Mouse (Mus musculus) C2C12 (cell line): ENCODE results near the gene Ankdd1a. TPM values are rescaled to one million over a fixed set of nuclear protein-coding genes. Genes with fewer than 3 reads are reported as not detected.

Source experiments
- H3K27me3 ChIP-seq: one replicate; pipeline ENCODE4 v1.6.1; 2011; ENCODE audit not compliant: control insufficient read depth, insufficient read depth, insufficient read length
- H3K36me3 ChIP-seq: one replicate; pipeline ENCODE4 v1.6.1; 2011; ENCODE audit not compliant: control insufficient read depth, insufficient read depth
- H3K4me3 ChIP-seq: one replicate; pipeline ENCODE4 v1.5.1; 2011; ENCODE audit warnings: mild to moderate bottlenecking, control low read depth; ENCODE audit not compliant: poor library complexity, insufficient read depth, severe bottlenecking
- H3K79me2 ChIP-seq: one replicate; pipeline ENCODE4 v1.6.1; 2011; ENCODE audit not compliant: control insufficient read depth, insufficient read depth
- H3K79me3 ChIP-seq: one replicate; pipeline ENCODE4 v1.6.1; 2011; ENCODE audit warnings: low read depth, control low read depth
- H3ac ChIP-seq: one replicate; pipeline ENCODE3; 2011; ENCODE audit warnings: low read depth; ENCODE audit not compliant: control insufficient read depth, insufficient read length
- CEBPB ChIP-seq: IDR thresholded peaks from one replicate; pipeline ENCODE4 v1.6.1; 2011; ENCODE audit warnings: low read depth, mild to moderate bottlenecking, control low read depth, moderate library complexity
- CTCF ChIP-seq: IDR thresholded peaks from one replicate; pipeline ENCODE4 v1.5.1; 2011; ENCODE audit not compliant: control insufficient read depth, insufficient read depth, insufficient read length
- FOSL1 ChIP-seq: IDR thresholded peaks from one replicate; pipeline ENCODE4 v1.8.0; 2011; ENCODE audit warnings: mild to moderate bottlenecking, low read length; ENCODE audit not compliant: poor library complexity, insufficient read depth, severe bottlenecking
- MAX ChIP-seq: IDR thresholded peaks from one replicate; pipeline ENCODE4 v1.6.1; 2011; ENCODE audit warnings: mild to moderate bottlenecking, control low read depth
- MYOD1 ChIP-seq: IDR thresholded peaks from one replicate; pipeline ENCODE4 v1.6.1; 2011; ENCODE audit warnings: low read depth; ENCODE audit not compliant: control insufficient read depth, insufficient read length
- MYOG ChIP-seq: IDR thresholded peaks from one replicate; pipeline ENCODE4 v1.6.1; 2011; ENCODE audit not compliant: control insufficient read depth, insufficient read length; ENCODE audit errors: extremely low read depth
- USF1 ChIP-seq: IDR thresholded peaks from one replicate; pipeline ENCODE4 v1.6.1; 2011; ENCODE audit warnings: low read depth, mild to moderate bottlenecking, control low read depth, moderate library complexity
- polyA plus RNA-seq: library from polyadenylated mRNA; unstranded; fragments of >200 nt; fragmentation: generic; extraction: Trizol; gene quantifications from one replicate; pipeline ENCODE4 v1.2.1, GENCODE M21; 2012; ENCODE audit warnings: missing spikeins

The Ankdd1a gene
- polyA plus RNA-seq, 1 experiment, result not detected

DNA sequence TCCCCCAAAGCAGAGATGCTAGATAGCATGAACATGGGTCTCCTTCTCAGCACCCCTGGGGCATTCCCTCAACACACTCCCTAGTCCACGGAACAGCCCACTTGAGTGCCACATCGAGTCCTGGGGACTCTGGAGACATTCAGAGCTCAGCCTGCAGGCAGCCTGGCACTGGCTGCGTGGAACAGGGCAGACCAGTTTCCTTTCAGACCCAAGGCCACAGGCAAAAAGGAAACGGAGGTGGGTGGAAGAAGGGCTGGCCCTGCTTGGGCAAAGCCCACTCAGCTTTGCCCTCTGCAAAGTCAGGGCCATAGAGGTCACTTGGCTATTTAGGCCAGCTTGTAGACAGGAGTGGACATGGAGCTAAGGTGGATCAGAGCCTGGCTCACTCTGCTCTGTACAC lies 27.9 kb upstream of the Ankdd1a start:
- no peaks in the 10 kb centered on the region for H3K27me3 ChIP-seq

DNA sequence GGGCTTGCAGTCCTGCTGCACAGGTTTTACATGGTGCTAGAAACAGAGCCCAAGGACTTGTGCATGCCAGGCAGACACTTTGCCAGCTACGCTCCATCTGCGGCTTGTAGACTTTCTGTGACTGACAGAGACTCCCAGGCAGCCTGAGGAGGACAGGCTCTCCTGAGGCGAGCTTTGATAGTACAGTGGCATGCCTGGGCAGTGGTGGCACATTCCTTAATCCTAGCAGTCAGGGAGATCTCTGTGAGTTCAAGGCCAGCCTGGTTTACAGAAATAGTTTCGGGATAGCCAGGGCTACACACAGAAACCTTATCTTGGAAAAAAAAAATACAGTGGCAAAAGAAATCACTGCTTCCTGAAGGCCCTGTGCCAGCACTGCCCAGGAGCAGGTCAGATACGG lies 27.1 kb upstream of the Ankdd1a start:
- Histone ChIP-seq H3K4me3 (no peak overlapping the region), H3K27me3 (no peaks in the 10 kb centered on the region), H3K79me3 (no peaks in the 10 kb centered on the region), H3K36me3 (no peaks in the 10 kb centered on the region), H3K79me2 (no peaks in the 10 kb centered on the region), H3ac (no peak overlapping the region)
- TF ChIP-seq MYOG, result no peak
- no peak for TF ChIP-seq CTCF
- TF ChIP-seq CEBPB, result no peak
- no peak for TF ChIP-seq MYOD1
- TF ChIP-seq MAX, result no peak
- TF ChIP-seq FOSL1, result no peak
- TF ChIP-seq USF1, result no peak

More for the DNA sequence above, 27.9 kb upstream of the Ankdd1a start:
- Histone ChIP-seq H3K79me2 (no peaks in the 10 kb centered on the region), H3K36me3 (no peaks in the 10 kb centered on the region), H3K79me3 (no peaks in the 10 kb centered on the region), H3ac (no peak overlapping the region), H3K4me3 (no peak overlapping the region)
- TF ChIP-seq MYOG (no peak), FOSL1 (no peak), CTCF (no peak), CEBPB (no peak), MYOD1 (no peak), USF1 (no peak), MAX (no peak)

DNA sequence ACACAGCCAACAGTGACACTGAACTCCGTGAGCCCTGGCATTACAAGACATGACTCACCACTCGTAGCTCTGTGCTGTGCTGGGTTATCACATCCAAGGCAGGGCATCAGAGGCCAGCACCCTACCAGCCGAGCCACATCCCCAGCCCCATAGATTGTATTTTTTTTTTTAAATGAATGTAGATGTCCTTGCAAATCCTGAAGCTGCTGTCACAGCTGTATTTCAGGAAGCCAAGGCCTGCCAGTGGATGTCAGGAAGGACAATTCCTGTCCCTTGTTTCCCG lies 26.4 kb upstream of the Ankdd1a start:
- H3K4me3 ChIP-seq, result no peak overlapping the region
- no peak overlapping the region for H3ac ChIP-seq
- TF ChIP-seq FOSL1 (peak; percentile 45), MYOD1 (no peak)
- no peaks in the 10 kb centered on the region for H3K27me3 ChIP-seq
- no peaks in the 10 kb centered on the region for H3K36me3 ChIP-seq
- no peaks in the 10 kb centered on the region for H3K79me3 ChIP-seq
- H3K79me2 ChIP-seq, result no peaks in the 10 kb centered on the region

DNA sequence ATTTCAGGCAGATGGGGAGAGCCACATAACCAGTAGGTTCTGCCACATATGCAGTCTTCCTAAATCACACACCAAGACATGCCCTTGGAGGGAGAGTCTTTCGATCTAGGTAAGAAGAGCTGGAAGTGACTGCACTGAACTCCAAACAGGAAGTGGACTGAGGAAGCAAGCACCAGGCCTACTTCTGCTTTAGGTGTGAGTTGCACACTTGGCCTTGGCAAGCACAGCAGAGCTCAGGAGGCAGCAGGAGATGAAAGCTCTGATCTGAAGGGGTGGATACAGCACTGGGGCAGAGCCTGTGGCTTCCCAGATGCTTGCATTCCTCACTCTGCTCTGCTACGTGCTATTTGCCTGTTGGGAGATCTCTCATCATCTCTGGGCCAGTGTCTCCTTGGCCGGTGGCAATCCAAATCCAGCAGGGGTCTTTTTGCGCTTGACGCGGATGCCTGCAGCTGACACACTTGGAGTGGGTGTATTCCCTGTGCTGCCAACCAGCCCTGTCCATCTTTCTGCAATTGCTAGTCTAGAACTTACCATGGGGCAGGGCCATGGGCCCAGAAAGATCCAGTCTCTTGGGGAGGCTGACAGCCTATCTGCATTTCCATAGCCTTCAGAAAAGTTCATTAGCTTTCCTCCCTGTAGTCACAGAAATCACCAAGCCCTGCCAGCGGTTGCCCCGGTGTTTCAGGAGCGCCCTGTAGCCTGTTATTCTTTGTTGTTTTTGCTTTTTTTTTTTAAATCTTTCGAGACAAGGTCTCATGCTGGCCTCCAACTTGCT lies 25.8 kb upstream of the Ankdd1a start:
- no peaks in the 10 kb centered on the region for H3K79me2 ChIP-seq
- no peaks in the 10 kb centered on the region for H3K79me3 ChIP-seq
- no peaks in the 10 kb centered on the region for H3K36me3 ChIP-seq
- H3ac ChIP-seq, result no peak overlapping the region
- H3K4me3 ChIP-seq, result no peak overlapping the region
- no peak for TF ChIP-seq CEBPB
- TF ChIP-seq MYOG, result no peak
- no peak for TF ChIP-seq USF1
- TF ChIP-seq CTCF, result no peak
- TF ChIP-seq FOSL1, result no peak
- H3K27me3 ChIP-seq, result no peaks in the 10 kb centered on the region

DNA sequence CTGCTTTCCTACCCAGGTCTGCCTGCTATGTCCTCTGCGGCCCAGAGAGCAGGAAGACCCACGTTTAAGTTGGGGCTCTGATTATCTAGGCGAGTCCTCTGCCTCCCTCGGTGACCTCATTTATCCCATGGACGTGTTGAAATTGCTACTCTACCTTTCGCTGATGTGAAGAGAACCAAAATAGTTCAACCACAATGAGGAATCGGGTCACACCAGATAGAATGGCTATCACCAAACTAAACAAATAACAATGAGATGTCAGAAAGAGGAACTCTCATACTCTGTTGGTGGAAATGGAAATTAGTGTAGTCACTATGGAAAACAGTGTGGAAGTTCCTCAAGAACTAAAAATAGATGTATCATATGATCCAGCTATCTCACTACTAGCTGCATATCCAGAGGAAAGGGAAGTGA lies 22.1 kb upstream of the Ankdd1a start:
- H3K36me3 ChIP-seq, result no peaks in the 10 kb centered on the region
- no peaks in the 10 kb centered on the region for H3K79me2 ChIP-seq
- TF ChIP-seq FOSL1, result no peak
- TF ChIP-seq MAX, result no peak
- no peak for TF ChIP-seq CEBPB
- no peak for TF ChIP-seq CTCF
- no peak for TF ChIP-seq USF1
- no peak for TF ChIP-seq MYOG
- no peak for TF ChIP-seq MYOD1

More for the DNA sequence above, 22.1 kb upstream of the Ankdd1a start:
- Histone ChIP-seq H3K79me3 (no peaks in the 10 kb centered on the region), H3K4me3 (no peak overlapping the region), H3ac (peak overlapping the region; percentile 50), H3K27me3 (no peaks in the 10 kb centered on the region)
